Mouse (Mus musculus): ENCODE results near the gene Olfr1411.

Olfr1411 gene

DNA sequence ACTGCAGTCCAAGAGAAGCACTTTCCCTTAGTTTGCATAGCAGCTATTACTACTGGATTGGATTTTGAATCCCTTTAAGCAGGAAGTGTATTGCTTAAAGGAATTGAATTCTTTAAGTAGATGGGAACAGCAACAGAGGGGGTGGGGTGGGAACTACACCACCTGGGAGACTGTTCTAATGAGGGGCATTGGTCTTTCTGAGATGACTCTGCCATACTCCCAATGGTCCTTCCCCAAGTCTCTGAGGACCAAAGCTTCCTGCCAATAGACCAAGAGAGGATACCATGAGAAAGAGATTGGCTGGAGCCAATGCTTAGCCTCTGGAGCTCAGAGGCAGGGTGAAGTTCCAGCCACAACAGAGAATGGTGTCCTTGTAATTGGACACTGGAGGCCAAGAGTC, at the start of gene Olfr1411:
Gene Olfr1411 (plus strand): TSS at position 301 of the 400 bp plus-strand sequence.
- CTCF ChIA-PET, result no interaction called here

DNA sequence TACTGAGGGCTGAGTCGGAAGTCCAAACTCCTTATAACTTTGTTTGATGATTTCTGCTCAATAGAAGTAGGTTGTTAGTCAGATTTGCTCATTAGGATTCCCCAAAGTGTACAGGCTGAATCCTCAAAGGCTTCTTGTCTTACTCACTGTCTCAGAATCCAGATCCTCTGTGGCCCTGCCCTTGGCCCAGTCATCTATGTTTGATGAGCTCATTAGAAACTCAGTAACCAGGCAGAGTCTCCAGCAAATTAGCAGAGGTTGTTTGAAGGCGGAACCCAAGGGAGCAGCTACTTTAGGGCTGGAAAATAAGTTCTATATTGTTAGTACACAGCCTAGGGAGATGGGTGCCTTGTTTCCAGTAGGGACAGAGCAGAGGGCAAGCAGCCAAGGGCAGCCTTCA, 48.3 kb upstream of the Olfr1411 start:
- CTCF ChIA-PET, result no interaction called here

DNA sequence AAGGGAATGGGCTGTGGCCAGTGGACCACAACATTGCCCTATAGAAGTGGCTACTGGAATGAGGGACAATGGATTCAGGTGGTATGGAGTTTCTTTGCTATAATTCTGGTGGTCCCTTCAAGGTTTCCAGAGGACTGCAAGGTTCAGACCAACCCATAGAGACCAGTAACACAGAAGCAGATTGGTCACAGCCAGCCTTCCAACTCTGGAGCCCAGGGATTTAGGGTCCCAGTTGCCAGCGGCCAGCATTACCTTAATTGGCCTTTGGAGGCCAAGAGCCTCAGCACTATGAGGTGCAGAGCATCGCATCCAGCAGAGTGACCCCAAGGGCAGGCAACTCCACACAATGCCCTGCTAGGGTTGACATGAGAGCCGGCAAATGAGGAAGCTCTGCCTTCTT, 23.2 kb upstream of the Olfr1411 start, which contains the start of gene Olfr1413:
Gene Olfr1413 (plus strand): TSS at position 301 of the 400 bp plus-strand sequence.
- CTCF ChIA-PET, result no interaction called here

DNA sequence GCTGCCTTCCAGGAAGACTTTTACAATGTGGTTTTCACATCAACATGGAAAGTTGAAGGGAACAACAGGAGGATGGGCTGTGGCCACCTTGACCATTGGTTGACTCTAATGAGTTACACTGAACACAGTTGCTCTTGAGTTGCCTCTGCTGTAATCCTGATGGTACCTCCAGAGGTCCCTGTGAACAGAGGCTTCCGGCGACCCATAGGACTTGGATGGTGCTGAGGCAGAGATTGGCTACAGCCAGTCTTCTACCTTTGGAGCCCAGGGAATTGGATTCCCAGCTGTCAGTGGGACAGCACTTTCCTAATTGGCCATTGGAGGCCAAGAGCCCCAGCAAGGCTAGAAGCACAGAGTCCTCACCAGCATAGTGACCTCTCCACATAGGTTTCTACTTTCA, 8.7 kb upstream of the Olfr1411 start, which contains the start of gene Olfr1412:
Gene Olfr1412 (plus strand): TSS at position 301 of the 400 bp plus-strand sequence.
- CTCF ChIA-PET, result no interaction called here

DNA sequence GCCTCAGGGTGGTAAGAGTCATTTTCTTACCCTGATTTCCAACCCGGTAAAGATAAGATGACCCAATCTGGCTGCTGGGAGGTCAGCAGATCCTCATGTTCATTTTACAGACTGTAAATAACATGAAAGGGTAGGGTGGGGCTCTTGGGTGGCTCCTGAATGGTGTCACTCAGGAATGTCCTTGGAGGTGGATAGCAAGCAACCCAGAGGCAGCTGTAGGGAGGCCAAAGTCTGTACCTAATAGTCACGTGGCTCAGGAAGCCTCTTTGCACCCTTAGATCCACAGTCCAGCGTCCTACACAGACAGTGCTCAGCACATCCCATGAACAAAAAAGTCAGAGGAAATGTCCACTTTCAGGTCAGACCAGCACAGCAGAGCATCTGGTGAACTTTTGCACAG, 1.8 kb downstream of the Olfr1411 start:
- CTCF ChIA-PET, result no interaction called here

DNA sequence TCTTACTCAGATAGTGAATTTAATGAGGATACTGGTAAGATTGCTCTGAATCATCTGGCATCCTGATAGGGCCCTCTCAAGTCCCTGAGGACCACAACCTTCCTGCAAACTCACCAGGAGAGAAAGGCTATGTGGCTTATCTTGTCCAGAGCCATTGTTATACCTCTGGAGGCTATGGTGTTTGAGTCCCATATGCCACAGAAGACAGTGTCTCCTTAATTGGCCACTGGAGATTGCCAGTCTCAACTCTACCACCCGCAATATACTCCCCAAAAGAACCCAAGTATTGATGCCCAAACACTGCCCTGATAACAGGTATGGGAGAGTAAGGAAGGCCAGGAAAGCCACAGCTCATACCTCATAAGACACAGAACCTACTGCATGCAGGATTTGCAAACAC, 11.3 kb downstream of the Olfr1411 start, which contains the start of gene Olfr1410:
Gene Olfr1410 (plus strand): TSS at position 301 of the 400 bp plus-strand sequence.
- CTCF ChIA-PET, result no interaction called here

DNA sequence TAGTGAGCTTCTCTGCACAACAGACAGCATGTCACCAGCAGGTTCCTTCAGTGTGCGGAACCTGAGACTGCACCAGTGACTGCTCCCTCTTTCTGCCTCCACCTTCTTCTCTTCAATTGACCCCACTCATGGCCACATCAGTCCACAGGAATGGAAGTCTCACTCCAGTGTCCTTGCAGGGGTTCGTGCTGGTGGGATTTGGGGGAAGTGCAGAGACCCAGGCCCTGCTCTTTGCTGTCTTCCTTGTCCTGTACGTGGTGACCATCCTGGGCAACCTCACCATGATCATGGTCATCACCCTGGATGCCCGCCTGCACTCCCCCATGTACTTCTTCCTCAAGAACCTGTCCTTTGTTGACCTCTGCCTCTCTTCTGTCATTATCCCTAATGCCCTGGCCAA, 13.5 kb downstream of the Olfr1411 start:
- CTCF ChIA-PET, result no interaction called here

DNA sequence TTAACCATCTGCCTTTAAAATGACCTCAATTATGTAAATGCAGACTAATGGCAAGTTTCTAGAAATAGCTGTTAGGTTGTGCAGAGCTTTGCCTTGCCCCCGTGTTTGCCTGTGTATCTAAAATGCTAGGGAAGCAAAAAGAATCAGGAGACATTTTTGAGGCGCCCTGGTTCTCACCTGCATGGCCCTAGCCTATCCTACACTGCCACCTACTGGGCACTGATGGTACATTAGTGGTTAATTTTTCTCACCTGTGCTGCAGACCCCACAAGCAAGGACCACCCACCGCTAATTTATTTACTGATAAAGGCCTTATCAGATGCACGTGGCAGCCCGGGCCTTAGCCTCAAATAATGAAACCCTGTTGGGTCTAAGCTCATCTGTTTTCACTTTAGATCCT, 16.8 kb downstream of the Olfr1411 start:
- CTCF ChIA-PET, result interaction anchor here (0.6 kb wide), 2 partner anchors 226 to 1087 kb away, joined by 3 read pairs; no protein-coding TSS in a partner anchor

DNA sequence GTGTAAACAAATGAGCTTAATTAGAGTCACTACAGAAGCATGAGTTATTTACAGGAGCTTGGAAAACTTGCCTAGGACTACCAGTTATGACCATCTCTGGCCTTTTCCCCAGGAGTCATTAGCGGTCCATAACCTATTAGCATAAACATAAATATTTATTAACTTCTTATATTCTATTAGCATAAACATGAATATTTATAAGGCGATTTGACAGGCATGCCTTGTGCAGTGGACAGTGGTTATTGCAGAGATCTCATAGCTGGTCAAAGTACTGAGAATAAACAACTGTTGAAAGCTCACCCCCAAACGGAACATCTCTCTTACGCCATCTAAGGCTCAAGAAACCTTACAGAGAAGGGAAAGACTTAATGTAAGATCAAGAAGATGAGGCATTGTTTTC, 19.0 kb downstream of the Olfr1411 start:
- CTCF ChIA-PET, result no interaction called here

DNA sequence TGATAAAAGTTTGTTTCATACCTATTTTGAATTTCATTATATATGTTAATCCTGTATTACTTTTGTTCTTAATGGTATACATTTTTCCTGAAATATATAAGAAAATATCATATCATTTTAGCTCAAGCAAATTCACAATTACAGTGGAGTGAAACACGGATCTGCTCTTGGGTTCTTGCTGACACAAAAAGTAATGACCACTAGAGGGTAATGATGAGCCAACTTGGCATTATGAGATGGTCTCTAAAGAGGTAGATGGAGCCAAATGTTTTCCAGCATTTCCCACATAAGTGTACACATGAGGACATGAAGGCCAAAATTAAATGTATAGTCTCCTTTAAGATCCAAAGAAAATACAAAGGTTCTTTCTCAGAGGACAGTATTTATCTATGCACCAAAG, 20.3 kb downstream of the Olfr1411 start:
- CTCF ChIA-PET, result no interaction called here

DNA sequence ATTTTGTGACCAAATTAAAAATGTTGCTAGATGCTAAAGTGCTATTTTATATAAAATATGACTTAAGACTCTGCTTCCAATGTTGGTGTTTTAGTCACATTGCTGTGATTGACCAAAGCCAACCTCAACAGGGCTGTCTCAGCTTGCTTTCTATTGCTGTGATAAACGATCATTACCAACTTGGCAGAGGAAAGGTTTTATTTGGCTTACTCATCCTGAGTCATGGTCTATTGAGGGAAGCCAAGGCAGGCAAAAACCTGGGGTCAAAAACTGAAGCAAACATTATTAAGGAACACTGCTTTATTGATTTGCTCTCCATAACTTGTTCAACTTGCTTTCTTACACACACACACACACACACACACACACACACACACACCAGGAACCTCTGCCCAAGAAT, 21.8 kb downstream of the Olfr1411 start:
- CTCF ChIA-PET, result no interaction called here

DNA sequence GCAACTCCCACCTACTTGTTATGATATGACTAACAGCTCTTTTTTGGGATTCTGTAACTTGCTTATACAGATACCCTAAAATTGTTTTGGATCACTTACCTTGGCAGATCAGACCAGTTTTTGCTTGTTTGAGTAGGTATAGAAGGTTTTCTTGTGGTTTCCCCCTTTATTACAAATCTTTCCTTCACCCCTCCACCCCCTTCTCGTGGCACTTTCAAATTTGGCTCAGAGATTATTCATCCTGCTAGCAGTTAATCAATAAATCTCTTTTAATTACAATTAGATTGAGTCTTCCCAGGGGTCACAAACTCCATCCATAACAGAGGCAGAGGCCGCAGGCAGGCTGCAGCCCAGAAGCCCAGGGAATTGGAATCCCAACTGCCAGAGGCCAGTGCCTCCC, 23.3 kb downstream of the Olfr1411 start, which contains the start of gene Olfr12:
Gene Olfr12 (plus strand): TSS at position 301 of the 400 bp plus-strand sequence.
- CTCF ChIA-PET, result no interaction called here

DNA sequence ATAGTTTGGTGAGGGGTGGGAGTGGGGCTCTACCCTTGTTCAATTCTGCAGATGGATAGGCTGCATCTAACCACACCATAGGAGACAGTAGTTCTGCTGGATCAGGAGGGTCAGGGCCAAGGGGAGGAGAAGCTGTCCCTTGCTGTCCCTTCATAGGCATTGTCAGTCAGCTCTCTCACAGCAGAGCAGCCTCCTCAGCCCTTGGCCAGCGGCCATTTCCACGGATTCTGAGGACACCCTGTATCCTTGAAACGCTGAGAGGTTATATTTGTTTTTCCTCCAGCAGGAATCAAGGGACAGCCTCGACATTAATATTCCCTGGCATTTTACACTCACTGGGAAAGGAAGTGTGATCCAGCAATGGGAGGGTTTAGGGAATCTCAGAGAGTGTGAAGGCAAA, 24.1 kb downstream of the Olfr1411 start:
- CTCF ChIA-PET, result no interaction called here

DNA sequence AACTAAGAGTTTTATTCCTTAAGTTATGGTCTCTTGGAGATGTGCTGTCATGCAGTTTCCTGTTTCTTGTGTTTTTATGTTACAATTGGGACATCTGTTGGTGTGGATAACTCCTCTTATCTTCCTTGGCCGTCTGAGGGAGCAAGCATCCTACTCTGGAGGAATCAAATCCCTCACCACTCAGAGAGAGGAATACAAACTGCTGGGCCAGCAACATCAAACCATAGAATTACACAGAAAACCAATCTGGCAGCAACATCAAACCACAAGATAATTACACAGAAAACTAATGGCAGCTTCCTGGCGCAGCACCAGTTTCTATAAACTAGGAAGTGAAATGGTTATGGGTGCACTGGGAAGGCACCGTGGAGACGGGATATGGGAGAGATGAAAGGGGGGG, 34.0 kb downstream of the Olfr1411 start:
- CTCF ChIA-PET, result no interaction called here

DNA sequence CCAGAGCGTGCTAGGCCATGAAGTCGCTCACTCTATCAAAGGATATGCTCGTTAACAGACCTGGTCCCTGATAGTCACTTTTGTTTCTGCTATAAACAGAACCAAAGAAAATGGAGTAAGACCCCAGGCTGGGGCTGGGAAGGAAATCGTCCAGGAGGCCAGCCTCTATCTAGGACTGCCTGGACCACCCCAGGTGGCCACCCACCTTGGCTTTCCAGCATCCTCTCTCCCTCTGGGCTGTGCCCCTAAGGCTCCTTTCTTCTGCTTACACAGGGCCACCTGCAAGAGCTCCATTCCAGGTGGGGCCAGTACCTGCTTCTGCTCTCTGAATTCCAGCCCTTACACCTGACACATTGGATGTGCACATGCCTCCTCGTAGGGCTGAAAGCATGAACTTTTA, 38.0 kb downstream of the Olfr1411 start:
- CTCF ChIA-PET, result no interaction called here

DNA sequence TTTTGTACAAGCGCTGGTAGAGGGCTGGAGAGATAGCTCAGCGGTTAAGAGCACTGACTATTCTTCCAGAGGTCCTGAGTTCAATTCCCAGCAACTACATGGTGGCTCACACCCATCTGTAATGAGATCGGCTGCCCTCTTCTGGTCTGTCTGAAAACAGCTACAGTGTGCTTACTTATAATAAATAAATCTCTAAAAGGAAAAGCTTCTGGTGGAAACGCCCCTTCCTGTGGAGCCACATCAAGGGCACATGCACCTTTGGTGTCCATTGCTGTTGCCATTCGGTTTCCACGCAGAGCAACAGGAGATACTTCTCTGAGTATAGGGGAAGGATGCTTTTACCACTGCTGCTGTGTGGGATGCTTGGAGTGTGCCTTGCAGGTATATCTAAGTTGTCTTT, 38.7 kb downstream of the Olfr1411 start:
- CTCF ChIA-PET, result no interaction called here

DNA sequence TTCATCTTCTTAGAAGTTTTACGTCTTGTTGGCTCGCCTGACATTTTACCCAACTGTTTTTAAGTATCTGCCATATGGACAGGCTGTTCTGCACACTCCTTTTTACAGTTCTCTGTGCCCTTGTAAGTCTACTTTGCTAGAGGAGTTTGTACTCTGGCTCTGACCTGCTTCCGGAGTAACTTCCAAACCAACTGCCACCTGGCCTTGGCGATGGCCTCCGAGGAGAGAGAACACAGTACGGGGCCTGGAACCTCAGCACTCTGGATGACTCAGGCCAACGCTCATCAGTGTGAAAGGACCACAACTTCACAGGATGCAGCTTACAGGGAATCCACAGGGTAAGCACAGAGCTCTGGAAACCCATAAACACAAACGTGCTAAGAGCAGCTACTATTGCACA, 39.5 kb downstream of the Olfr1411 start:
- CTCF ChIA-PET, result no interaction called here

DNA sequence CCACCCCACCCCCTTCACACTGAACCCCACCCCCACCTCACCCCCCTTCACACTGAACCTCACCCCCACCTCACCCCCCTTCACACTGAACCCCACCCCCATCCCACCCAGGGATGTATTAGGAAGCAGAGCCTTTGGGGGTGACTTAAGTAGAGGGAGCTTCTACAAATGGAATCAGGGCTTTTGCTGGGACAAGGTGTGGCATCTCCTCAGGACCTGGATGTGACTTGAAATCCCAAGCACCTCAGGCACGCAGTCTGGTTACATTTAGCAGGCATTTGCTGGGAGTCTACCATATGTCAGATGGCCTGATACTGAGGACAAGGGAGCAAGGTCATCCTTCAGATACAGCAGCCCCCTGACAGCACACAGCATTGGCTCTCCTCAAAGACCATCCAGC, 40.4 kb downstream of the Olfr1411 start:
- CTCF ChIA-PET, result no interaction called here

DNA sequence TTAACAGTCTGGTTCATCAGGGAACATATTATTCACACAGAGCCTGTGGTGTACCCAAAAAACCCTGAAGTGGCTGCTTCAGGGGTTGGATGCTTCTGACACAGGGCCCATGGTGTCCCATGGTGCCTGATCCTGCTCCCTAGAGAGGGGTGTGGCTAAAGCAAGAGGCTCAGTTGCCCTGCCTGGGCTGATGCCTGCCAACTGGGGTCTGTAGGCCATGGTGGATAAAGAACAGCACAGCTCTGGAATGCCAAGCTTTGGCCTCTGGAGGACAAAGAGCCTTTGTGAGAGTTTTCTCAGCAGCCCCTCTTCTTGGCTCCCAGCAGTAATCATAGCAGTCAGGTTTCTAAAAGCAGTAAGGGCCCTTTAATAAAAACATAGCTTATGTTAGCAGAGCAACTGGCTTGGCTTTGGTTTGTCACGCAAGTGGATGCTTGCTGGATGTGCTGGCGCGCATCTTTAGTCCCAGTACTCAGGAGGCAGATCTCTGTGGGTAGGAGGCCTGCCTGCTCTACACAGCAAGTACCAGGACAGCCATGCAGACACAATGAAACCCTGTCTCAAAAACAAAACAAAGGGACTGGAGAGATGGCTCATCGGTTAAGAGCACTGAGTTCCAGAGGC, 40.9 kb downstream of the Olfr1411 start:
- CTCF ChIA-PET, result no interaction called here

DNA sequence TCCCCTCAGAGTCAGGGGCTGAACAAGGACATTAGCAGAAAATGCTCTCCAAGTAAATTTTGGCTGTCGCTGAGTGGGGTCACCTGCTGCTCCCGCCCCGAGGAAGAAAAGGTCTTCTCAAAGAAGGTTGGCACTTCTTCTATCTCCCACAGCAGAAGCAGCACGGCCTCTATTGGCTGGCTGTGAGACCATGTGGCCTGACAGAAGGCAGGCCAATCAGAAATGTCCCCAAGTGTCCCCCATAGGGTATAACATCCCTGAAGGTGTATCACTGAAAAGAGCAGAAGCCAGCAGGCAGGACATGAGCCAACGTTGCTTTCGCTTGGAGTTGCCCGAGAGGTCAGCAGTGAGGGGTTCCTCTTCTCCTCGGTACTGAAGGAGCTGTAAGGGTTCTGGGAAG, 41.8 kb downstream of the Olfr1411 start:
- CTCF ChIA-PET, result no interaction called here

DNA sequence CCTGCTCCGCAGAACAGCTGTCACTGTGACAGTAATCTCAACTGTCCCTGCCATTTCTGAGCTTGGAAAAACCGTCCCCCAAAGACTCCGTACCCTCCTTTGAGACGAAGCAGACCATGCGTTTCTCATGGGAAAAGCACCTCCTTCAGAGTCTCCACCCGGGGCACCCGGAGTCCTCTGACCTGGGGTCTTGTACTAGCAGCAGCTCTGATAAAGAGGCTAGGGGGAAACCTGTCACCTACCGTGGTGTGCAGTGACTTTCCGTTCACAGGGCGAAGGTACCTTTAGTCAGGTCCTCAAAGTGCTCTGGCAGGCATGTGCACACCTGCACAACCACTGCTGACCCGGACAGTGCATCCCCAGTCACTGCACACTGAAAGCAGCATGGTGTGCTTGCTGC, 42.5 kb downstream of the Olfr1411 start:
- CTCF ChIA-PET, result no interaction called here

DNA sequence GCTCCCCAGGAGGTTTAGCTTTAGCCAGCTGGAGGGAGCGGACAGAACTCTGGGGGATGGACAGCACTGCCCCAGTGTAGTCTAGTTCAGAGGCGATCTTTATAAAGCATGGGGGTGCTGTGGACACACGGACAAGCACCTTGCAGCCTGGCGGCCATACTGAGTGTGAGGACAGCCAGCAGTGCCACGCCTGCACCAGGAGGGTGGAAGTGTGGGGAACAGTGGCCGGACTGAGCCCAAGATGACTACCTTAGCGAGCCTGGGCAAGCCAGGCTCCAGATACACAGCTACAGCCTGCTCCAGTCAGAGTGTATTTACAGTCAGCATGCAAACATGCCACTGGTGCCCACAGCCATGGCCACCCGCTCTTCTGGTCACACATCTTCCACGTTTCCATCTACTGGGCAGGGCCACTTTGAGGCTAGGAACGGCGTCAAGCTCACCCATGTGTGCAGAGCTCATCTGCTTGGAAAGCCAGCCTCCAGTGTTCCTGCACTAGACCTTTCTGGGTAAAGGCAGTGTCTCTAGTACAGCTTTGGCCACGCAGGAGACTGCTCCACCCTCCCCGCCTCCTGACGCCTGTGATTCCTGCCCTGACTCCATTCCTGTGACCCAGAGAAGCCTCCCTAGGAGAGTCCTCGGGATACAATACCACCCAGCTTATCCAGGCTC, 43.4 kb downstream of the Olfr1411 start:
- CTCF ChIA-PET, result interaction anchor here (1.5 kb wide), 1 partner anchor 10 kb away, joined by 3 read pairs; no protein-coding TSS in a partner anchor

DNA sequence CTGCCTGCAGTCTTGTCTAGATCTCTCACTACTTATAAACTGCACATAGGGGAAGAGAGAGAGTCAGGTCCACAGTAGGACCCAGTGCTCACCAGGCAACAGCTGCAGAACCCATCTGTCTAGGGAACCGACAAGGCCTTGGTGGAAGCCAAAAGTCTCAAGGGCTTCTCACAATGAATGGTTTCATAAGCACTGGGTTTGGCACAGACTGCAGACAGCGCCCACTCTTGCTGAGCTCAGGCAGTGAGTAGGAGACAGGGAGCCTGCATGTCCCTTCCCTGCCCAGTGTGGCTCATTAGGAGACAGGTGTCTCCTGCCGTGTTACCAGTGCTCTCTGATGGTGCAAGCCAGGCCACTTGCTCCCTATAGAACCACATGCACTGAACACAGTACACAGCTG, 44.0 kb downstream of the Olfr1411 start:
- CTCF ChIA-PET, result interaction anchor here (1.5 kb wide), 1 partner anchor 9 kb away, joined by 3 read pairs; no protein-coding TSS in a partner anchor

All from spleen, embryonic (tissue).